Mouse (Mus musculus) urinary bladder, postnatal 0 days (tissue): ENCODE results near the gene Dnajc6. TPM values are rescaled to one million over a fixed set of nuclear protein-coding genes. Genes with fewer than 3 reads are reported as not detected.

Source experiments
- polyA plus RNA-seq: library from polyadenylated mRNA; unstranded; fragments of >200 nt; fragmentation: Nextera tagmentation; extraction: Ambion mirVana; gene quantifications from 2 replicates; pipeline ENCODE4 v1.2.1, GENCODE M21; 2015

The Dnajc6 gene
- polyA plus RNA-seq: 1.9 and 2.1 TPM in 2 replicates

GRCm38 (mm10) chr4:101496534-101497237 lies at the start of gene Dnajc6:
Gene Dnajc6 (plus strand): TSS chr4:101496648.

GRCm38 (mm10) chr4:101647196-101647905 lies 150.9 kb downstream of the Dnajc6 start, which contains the start of gene Leprot:
Gene Leprot (plus strand): TSS chr4:101647718.

Other genes starting within 250 kb of the Dnajc6 start
- gene Jak1, start 231.4 kb upstream of the Dnajc6 start, polyA plus RNA-seq: 55.7 and 57.7 TPM in 2 replicates
- gene Ak4, start 77.4 kb upstream of the Dnajc6 start, polyA plus RNA-seq: 4.2 and 7.0 TPM in 2 replicates
- 111 and 114 TPM in 2 replicates for gene Leprot, start 151.1 kb downstream of the Dnajc6 start, polyA plus RNA-seq
- gene Lepr, start 220.8 kb downstream of the Dnajc6 start, polyA plus RNA-seq: 5.7 and 5.9 TPM in 2 replicates